Mouse (Mus musculus) MEL (cell line): Measurements from ENCODE around the gene Lama5.

Experiments used
- CTCF ChIP-seq, 3 experiments: IDR thresholded peaks in 2 of 3; conservative IDR thresholded peaks in 1 of 3; 2 replicates each; pipeline ENCODE4 v1.5.1; 2011 to 2012; ENCODE audit warnings: low read length in 3 of 3, low read depth in 2 of 3, mild to moderate bottlenecking in 2 of 3, improper control_type of control experiment in 1 of 3, inconsistent platforms in 1 of 3, mixed read lengths in 1 of 3, moderate library complexity in 1 of 3; ENCODE audit not compliant: control insufficient read depth in 1 of 3, insufficient read depth in 1 of 3, poor library complexity in 1 of 3, severe bottlenecking in 1 of 3
- EP300 ChIP-seq, 2 experiments: IDR thresholded peaks; 2 replicates each; pipeline ENCODE4 v1.6.1; 2011; ENCODE audit warnings: improper control_type of control experiment in 2 of 2, low read length in 2 of 2, low read depth in 1 of 2, mild to moderate bottlenecking in 1 of 2
- HCFC1 ChIP-seq: IDR thresholded peaks from 2 replicates; pipeline ENCODE4 v1.6.1; 2012; ENCODE audit warnings: low read depth, mild to moderate bottlenecking, inconsistent platforms, low read length, improper control_type of control experiment, moderate library complexity
- MXI1 ChIP-seq: IDR thresholded peaks from 2 replicates; pipeline ENCODE4 v1.6.1; 2011; ENCODE audit warnings: mild to moderate bottlenecking, low read depth, low read length, improper control_type of control experiment
- POLR2A ChIP-seq, 2 experiments: IDR thresholded peaks; 2 replicates each; pipeline ENCODE4 v1.6.1; 2011 to 2012; ENCODE audit warnings: low read length in 2 of 2, mild to moderate bottlenecking in 2 of 2, control low read depth in 1 of 2, improper control_type of control experiment in 1 of 2, low read depth in 1 of 2, moderate library complexity in 1 of 2; ENCODE audit not compliant: control insufficient read depth in 1 of 2, insufficient read depth in 1 of 2, poor library complexity in 1 of 2
- POLR2AphosphoS2 ChIP-seq: IDR thresholded peaks from 2 replicates; pipeline ENCODE4 v1.6.1; 2011; ENCODE audit warnings: low read length, improper control_type of control experiment
- RCOR1 ChIP-seq: IDR thresholded peaks from 2 replicates; pipeline ENCODE4 v1.6.1; 2012; ENCODE audit warnings: low read depth, mild to moderate bottlenecking, inconsistent platforms, low read length, improper control_type of control experiment
- TCF12 ChIP-seq: IDR thresholded peaks from 2 replicates; pipeline ENCODE4 v1.6.1; 2014; ENCODE audit warnings: low read depth, mild to moderate bottlenecking, inconsistent platforms, low read length, improper control_type of control experiment, moderate library complexity

GRCm38 (mm10) chr2:180187362-180187761 is 38.3 kb downstream of the Lama5 start:
- TF ChIP-seq POLR2A (IDR thresholded peaks at IDR 0.05; ENCODE audit: control insufficient read depth in 1 of 2, insufficient read depth in 1 of 2, low read depth in 1 of 2, low read length in 2 of 2, poor library complexity in 1 of 2) (no peak), CTCF (IDR thresholded peaks at IDR 0.05 in 2 of 3, conservative IDR thresholded peaks at IDR 0.05 in 1 of 3; ENCODE audit: control insufficient read depth in 1 of 3, insufficient read depth in 1 of 3, low read depth in 2 of 3, low read length in 3 of 3, poor library complexity in 1 of 3, severe bottlenecking in 1 of 3) (no peak), POLR2AphosphoS2 (no peak), MXI1 (no peak), TCF12 (no peak), RCOR1 (no peak), HCFC1 (no peak), EP300 (IDR thresholded peaks at IDR 0.05; ENCODE audit: low read depth in 1 of 2, low read length in 2 of 2) (no peak)
